Mouse (Mus musculus) adrenal gland, postnatal 25 days (tissue): ENCODE measurements around the gene Hamp. TPM values are rescaled to one million over a fixed set of nuclear protein-coding genes. Genes with fewer than 3 reads are reported as not detected.

ENCODE experiments used
- DNase-seq: peaks from one replicate; pipeline ENCODE4 v3.0.0; 2021; ENCODE audit warnings: mixed read lengths
- total RNA-seq: library from RNA; stranded (reverse); gene quantifications from 2 replicates; pipeline ENCODE4 v1.2.3, GENCODE M21; 2021

The Hamp gene
- total RNA-seq, 1 experiment from 2014 or later, result 12.4 TPM

DNA sequence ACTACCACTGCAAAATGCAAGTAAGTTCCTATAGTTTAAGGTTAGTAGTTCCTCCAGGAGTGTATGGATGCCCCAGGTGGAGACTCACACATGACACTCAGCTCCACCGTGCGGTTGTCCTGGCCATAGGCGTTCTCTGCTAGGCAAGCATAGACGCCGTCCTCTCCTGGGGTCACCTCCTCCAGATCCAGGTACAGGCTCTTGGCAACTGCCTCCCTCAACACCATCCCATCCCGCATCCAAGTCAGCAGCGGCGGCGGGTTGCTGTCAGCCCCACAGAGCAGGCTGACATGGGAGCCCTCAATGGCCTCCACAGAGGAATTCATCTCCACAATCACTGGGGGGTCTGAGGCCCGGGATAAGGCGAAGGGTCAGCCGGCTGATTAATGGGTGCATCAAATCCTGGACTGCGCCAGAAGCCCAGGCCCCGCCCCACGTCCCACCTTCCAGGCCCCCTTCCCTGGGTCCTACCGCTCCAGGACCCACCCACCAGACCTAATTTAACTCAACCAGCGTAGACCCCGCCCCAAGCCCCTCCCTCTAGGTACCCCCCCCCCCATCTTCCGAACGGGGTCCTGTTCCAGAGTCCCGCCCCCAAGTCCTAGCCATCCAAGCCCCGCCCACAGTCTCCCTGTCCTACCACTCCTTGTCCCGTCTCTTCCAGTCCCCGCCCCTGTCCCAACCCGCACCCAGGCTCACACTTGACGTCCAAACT, 35.4 kb downstream of the Hamp start:
- DNase-seq, result no peak

DNA sequence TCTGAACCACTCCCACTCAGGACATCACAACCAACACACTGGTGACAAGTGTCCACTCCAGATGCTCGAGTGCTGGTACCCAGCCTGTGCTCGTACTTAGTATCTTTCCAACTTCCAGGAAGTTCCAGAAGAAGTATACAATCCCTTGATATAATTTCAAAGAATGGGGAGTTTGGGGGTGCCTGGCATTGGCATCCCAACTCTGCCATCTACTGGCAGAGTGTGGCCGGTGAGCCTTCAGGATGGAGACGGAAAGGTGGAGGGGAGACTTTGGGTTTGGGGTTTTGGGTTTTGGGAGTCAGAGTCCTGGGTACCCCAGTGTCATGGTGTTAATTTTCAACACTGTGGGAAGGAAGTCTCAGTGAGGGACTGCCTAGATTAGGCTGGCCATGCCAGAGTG, 39.8 kb downstream of the Hamp start:
- no peak for DNase-seq

DNA sequence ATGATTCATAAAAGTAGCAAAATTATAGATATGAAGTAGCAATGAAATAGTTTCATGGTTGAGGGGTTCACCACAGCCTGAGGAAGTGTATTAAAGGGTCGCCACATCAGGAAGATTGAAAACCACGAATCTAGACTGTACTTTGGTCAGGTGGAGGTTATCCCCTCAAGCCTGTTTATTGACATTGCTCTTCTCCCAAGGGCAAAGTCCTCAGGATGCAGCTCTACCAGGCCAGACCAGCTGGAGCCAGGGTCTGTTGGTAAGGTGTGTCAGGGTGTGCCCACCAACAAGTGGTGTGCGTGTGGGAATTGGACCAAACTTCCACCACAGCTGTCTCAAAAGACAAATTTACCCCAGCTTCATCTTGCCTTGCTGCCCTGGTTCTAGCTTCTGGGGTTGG, 48.6 kb downstream of the Hamp start:
- no peak for DNase-seq

DNA sequence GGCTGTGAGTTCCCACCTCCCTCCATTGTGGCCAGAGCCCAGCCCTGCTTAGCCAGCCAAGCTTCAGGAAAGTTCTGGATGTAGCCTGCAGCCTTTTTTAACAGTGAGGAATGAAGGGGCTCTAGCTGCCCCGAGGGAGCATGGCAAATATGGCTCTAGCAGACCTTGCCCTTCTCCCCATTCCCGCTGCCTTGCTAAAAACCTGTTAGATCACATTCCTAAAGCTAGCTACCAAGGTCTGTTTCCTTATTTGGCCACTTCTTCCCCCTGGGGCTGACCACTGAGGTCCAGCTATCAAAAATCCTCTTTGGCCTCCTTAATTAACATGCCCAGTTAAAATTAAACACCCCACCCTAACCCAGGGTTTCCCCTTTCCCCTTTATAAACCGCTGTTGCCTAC, 51.3 kb downstream of the Hamp start:
- DNase-seq, result no peak

Other genes with a start within 250 kb of the Hamp start
- gene 2200002J24Rik, start 245.1 kb downstream of the Hamp start, total RNA-seq, result 5.5 and 11.1 TPM in 2 replicates
- 3.6 and 3.8 TPM in 2 replicates for gene Atp4a, start 231.8 kb downstream of the Hamp start, total RNA-seq
- 209 TPM in 2 replicates for gene Tmem147, start 214.5 kb downstream of the Hamp start, total RNA-seq
- gene Gapdhs, start 200.4 kb downstream of the Hamp start, total RNA-seq, result not detected in 2 replicates
- gene Sbsn, start 192.6 kb downstream of the Hamp start, total RNA-seq, result 310 and 338 TPM in 2 replicates
- gene Dmkn, start 180.3 kb downstream of the Hamp start, total RNA-seq, result 1.4 and 2.6 TPM in 2 replicates
- not detected in 2 replicates for gene Krtdap, start 156.1 kb downstream of the Hamp start, total RNA-seq
- gene Ffar2, start 120.3 kb downstream of the Hamp start, total RNA-seq, result 0.52 TPM in 1 of 2 replicates, not detected in the other
- gene Ffar3, start 87.9 kb downstream of the Hamp start, total RNA-seq, result 0.70 TPM in 1 of 2 replicates, not detected in the other
- gene Ffar1, start 82.5 kb downstream of the Hamp start, total RNA-seq, result not detected in 2 replicates
- gene Cd22, start 63.7 kb downstream of the Hamp start, total RNA-seq, result 0.30 TPM in 1 of 2 replicates, not detected in the other
- gene Mag, start 29.2 kb downstream of the Hamp start, total RNA-seq, result 0.21 TPM in 1 of 2 replicates, not detected in the other
- gene Hamp2, start 19.4 kb downstream of the Hamp start, total RNA-seq, result 2.4 and 9.8 TPM in 2 replicates
- gene Usf2, start 12.8 kb upstream of the Hamp start, total RNA-seq, result 150 and 153 TPM in 2 replicates
- 4.7 and 5.1 TPM in 2 replicates for gene Lsr, start 29.4 kb upstream of the Hamp start, total RNA-seq
- 1.00 TPM in 1 of 2 replicates, not detected in the other for gene Fam187b, start 29.8 kb upstream of the Hamp start, total RNA-seq
- gene Fxyd5, start 98.4 kb upstream of the Hamp start, total RNA-seq, result 35.9 and 36.5 TPM in 2 replicates
- 0.55 TPM in 1 of 2 replicates, not detected in the other for gene Fxyd7, start 107.4 kb upstream of the Hamp start, total RNA-seq
- 151 and 212 TPM in 2 replicates for gene Fxyd1, start 113.2 kb upstream of the Hamp start, total RNA-seq
- 3.7 and 3.8 TPM in 2 replicates for gene Lgi4, start 115.3 kb upstream of the Hamp start, total RNA-seq
- 0.73 and 1.9 TPM in 2 replicates for gene Fxyd3, start 132.7 kb upstream of the Hamp start, total RNA-seq
- gene Hpn, start 171.3 kb upstream of the Hamp start, total RNA-seq, result 1.4 and 4.5 TPM in 2 replicates
- 10.1 and 11.3 TPM in 2 replicates for gene Scn1b, start 183.0 kb upstream of the Hamp start, total RNA-seq
- 42.9 and 50.5 TPM in 2 replicates for gene Gramd1a, start 211.9 kb upstream of the Hamp start, total RNA-seq